Mouse (Mus musculus) liver, postnatal 0 days (tissue): Measurements from ENCODE around the gene Tox2. TPM values are rescaled to one million over a fixed set of nuclear protein-coding genes. Genes with fewer than 3 reads are reported as not detected.

ENCODE experiments used
- ATAC-seq: fragments of 200-750 bp; cut with Nextera tagmentation; 2 replicates; pipeline ENCODE4 v1.8.0; 2017; ENCODE audit warnings: mild to moderate bottlenecking, moderate library complexity
- DNase-seq: peaks from one replicate; pipeline ENCODE4 v3.0.0-alpha.2; 2016
- H3K27ac ChIP-seq: fragments of 300-500 bp; sonication (generic); 2 replicates; pipeline ENCODE4 v1.5.1; 2014; ENCODE audit warnings: antibody characterized with exemption, moderate library complexity, mild to moderate bottlenecking, low read depth
- H3K27me3 ChIP-seq: fragments of 300-500 bp; sonication (generic); 2 replicates; pipeline ENCODE4 v1.6.1; 2014; ENCODE audit warnings: low read length, control low read depth, mixed read lengths; ENCODE audit not compliant: insufficient read depth
- H3K36me3 ChIP-seq: fragments of 300-500 bp; sonication (generic); replicated peaks from 2 replicates; pipeline ENCODE4 v1.6.1; 2014; ENCODE audit warnings: mild to moderate bottlenecking, control low read depth, low read length, moderate library complexity, mixed read lengths; ENCODE audit not compliant: insufficient read depth
- H3K4me1 ChIP-seq: fragments of 300-500 bp; sonication (generic); 2 replicates; pipeline ENCODE4 v1.6.1; 2014; ENCODE audit warnings: antibody characterized with exemption, mild to moderate bottlenecking, control low read depth; ENCODE audit not compliant: insufficient read depth
- H3K4me2 ChIP-seq: fragments of 300-500 bp; sonication (generic); 2 replicates; pipeline ENCODE4 v1.6.1; 2014; ENCODE audit warnings: low read depth, mild to moderate bottlenecking, low read length, moderate library complexity, mixed read lengths
- H3K4me3 ChIP-seq: fragments of 300-500 bp; sonication (generic); 2 replicates; pipeline ENCODE4 v1.5.1; 2014; ENCODE audit warnings: low read depth, low read length
- H3K9ac ChIP-seq: fragments of 300-500 bp; sonication (generic); replicated peaks from 2 replicates; pipeline ENCODE4 v1.6.1; 2014; ENCODE audit warnings: mild to moderate bottlenecking, moderate library complexity
- H3K9me3 ChIP-seq: fragments of 300-500 bp; sonication (generic); 2 replicates; pipeline ENCODE4 v1.6.1; 2016; ENCODE audit warnings: mild to moderate bottlenecking, control low read depth, low read length, mixed read lengths
- CTCF ChIP-seq: sonication (generic); IDR thresholded peaks from 2 replicates; pipeline ENCODE4 v1.5.1; 2016; ENCODE audit warnings: antibody characterized with exemption, low read depth
- EP300 ChIP-seq: IDR thresholded peaks from 2 replicates; pipeline ENCODE4 v1.6.1; 2016; ENCODE audit warnings: antibody characterized with exemption, low read depth, mild to moderate bottlenecking
- WGBS: fragments of 180-500 bp; shearing (Covaris S2); extraction: QIAGEN DNeasy Blood & Tissue Kit; methylation state at CpG from one replicate; pipeline ENCODE4 v1.1.7; 2014; ENCODE audit not compliant: insufficient replicate concordance; 5-methylcytosine and 5-hydroxymethylcytosine counted together
- polyA plus RNA-seq: library from polyadenylated mRNA; unstranded; fragments of >200 nt; fragmentation: Nextera tagmentation; extraction: Ambion mirVana; gene quantifications from 2 replicates; pipeline ENCODE4 v1.2.1, GENCODE M21; 2015

Tox2 gene
- polyA plus RNA-seq, 1 experiment from 2014 or later: 0.38 TPM

DNA sequence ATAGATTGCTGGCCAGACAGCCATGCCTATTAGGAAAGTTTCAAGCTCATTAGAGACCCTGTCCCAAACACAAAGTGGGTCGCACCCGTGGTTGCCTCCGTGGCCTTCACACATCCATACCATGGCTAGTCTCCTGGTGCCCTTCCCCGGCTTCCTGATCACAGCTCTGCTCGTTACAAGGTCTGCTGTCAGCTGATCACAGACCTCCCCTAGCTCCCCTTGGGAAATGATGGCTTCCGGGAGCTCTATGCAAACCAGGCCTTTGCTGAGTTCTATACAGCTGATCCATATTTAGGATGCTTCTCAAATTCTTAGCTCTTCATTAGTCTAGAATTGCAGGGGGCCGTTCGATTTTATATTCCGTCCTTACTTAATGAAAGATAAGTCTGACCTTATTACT, 75.1 kb downstream of the Tox2 start:
- no peak overlapping the region for H3K4me2 ChIP-seq
- no peak overlapping the region for H3K9ac ChIP-seq
- H3K36me3 ChIP-seq: no peaks in the 10 kb centered on the region
- ATAC-seq (no peak), DNase-seq (no peak)
- H3K4me1 ChIP-seq: no peaks in the 10 kb centered on the region
- WGBS: 46% methylated on average over 9 of the region's 9 CpGs
- no peaks in the 10 kb centered on the region for H3K9me3 ChIP-seq
- H3K27me3 ChIP-seq: no peaks in the 10 kb centered on the region
- TF ChIP-seq CTCF (no peak), EP300 (no peak)
- H3K27ac ChIP-seq: no peak overlapping the region
- H3K4me3 ChIP-seq: no peak overlapping the region

DNA sequence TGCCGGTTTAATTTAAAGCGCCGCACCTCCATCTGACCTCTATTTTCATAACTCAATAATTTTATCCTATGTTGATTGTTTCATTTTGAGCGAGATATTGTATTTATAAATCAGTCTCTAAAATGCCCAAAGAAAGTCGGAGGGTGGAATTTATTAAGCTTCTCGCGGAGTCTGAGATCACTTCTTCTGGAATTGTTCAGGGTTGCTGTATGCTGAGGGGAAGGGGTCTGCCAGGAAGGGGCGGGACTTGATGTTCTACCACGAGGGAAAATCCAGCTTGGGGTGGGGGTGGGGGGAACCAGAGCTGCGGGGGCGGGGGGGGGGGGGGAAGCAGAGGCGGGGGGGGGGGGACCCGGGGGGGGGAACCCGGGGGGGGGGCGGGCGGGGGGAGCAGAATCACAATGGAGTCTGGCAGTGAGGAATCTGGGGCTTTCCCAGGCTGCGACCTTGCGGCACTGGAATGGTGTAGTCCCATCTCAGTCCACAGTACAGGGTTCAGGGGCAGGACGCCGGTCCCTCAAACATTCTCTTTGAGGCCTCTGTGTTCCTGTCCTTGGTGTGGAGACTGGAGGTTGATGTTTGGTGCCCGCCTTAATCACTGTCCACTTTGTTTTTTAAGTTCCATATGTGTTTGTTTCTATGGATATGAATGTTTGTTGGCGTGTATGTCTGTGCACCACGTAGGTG, 77.9 kb downstream of the Tox2 start:
- DNase-seq (no peak), ATAC-seq (0 out of 2 replicates have a peak, but pooled peaks have one; percentile 38)
- Histone ChIP-seq H3K9ac (no peak overlapping the region), H3K27ac (no peak overlapping the region), H3K4me2 (no peak overlapping the region), H3K4me1 (no peaks in the 10 kb centered on the region), H3K4me3 (no peak overlapping the region), H3K36me3 (no peaks in the 10 kb centered on the region), H3K27me3 (no peaks in the 10 kb centered on the region), H3K9me3 (no peaks in the 10 kb centered on the region)
- 55% methylated on average over 16 of the region's 23 CpGs for WGBS
- no peak for TF ChIP-seq EP300
- no peak for TF ChIP-seq CTCF

DNA sequence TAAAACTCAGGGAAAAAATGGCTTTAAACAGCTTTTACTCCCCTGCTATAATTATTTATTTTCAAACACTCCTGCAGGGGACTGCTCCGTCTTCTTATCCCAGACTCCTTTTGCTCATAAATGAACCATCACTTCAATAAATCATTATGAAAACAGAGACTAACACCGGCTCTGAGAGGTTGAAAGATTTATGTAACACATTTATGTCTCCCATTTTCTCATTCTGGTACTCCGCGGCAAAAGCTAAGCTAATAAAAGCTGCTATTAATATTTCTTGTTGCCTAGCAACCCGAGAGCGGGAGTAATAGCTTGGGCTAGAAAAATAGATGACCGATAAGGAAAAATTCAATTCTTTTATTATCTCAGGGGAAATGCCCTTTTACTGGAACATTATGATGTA, 81.9 kb downstream of the Tox2 start:
- no peak overlapping the region for H3K4me3 ChIP-seq
- DNase-seq (no peak), ATAC-seq (no peak)
- H3K27ac ChIP-seq: no peak overlapping the region
- no peak overlapping the region for H3K9ac ChIP-seq
- TF ChIP-seq CTCF: no peak
- no peak for TF ChIP-seq EP300
- H3K36me3 ChIP-seq: no peaks in the 10 kb centered on the region
- H3K4me1 ChIP-seq: no peaks in the 10 kb centered on the region
- H3K4me2 ChIP-seq: no peak overlapping the region
- H3K27me3 ChIP-seq: 0 out of 2 replicates have a peak, but pooled peaks cover 4% of the 10 kb centered on the region
- 53% methylated on average over 7 of the region's 7 CpGs for WGBS
- H3K9me3 ChIP-seq: no peaks in the 10 kb centered on the region

DNA sequence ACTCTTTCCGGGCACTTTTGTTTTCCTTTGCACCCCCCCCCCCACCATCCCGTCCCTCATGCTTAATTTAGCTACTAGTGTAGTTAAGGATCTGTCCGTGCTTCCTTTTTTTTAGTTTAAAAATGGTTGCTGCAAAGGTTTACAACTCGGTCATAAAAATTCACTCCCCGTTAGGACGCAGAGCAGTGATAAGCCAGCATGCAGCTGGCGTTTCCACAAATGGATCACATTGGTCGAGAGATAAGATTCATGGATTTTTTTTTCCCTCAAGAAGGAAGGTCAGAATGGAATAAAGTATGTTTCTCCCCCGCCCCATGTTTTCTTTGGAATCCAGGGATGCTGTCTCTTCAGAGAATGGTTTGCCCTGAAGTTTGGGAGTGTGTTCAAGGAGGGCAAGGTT, 82.4 kb downstream of the Tox2 start:
- H3K27ac ChIP-seq: no peak overlapping the region
- no peak for TF ChIP-seq EP300
- no peak for TF ChIP-seq CTCF
- no peak overlapping the region for H3K4me2 ChIP-seq
- WGBS: 28% methylated on average over 9 of the region's 9 CpGs
- no peaks in the 10 kb centered on the region for H3K36me3 ChIP-seq
- ATAC-seq: no peak
- no peak overlapping the region for H3K9ac ChIP-seq
- no peaks in the 10 kb centered on the region for H3K4me1 ChIP-seq
- no peaks in the 10 kb centered on the region for H3K9me3 ChIP-seq
- H3K4me3 ChIP-seq: no peak overlapping the region
- 0 out of 2 replicates have a peak, but pooled peaks cover 8% of the 10 kb centered on the region for H3K27me3 ChIP-seq
- no peak for DNase-seq

DNA sequence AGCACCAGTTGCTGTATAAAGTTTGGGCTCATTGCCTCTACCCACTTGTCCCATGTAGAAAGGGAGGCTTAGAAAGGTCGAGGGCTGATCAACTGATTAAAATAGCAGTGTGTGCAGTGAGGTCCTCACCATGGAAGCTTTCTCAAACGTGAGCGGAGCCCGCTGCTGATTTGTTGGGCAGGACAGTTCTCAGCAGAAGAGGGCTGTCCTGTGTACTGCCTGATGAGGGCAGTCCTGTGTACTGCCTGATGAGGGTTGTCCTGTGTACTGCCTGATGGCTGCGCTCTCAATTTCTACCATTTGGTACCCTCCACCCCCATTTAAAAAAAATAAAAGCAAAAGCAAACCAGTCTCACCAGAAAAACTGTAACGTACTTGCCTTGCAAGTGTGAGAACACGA, 82.8 kb downstream of the Tox2 start:
- no peak for TF ChIP-seq EP300
- 0 out of 2 replicates have a peak, but pooled peaks have one; percentile 6 for TF ChIP-seq CTCF
- 35% methylated on average over 7 of the region's 7 CpGs for WGBS
- peak; percentile 62; the same call in 1 of the 2 replicates for ATAC-seq
- Histone ChIP-seq H3K9me3 (no peaks in the 10 kb centered on the region), H3K27ac (no peak overlapping the region), H3K36me3 (no peaks in the 10 kb centered on the region), H3K27me3 (0 out of 2 replicates have a peak, but pooled peaks cover 8% of the 10 kb centered on the region), H3K4me1 (no peaks in the 10 kb centered on the region), H3K4me3 (no peak overlapping the region), H3K4me2 (no peak overlapping the region), H3K9ac (no peak overlapping the region)
- no peak for DNase-seq

DNA sequence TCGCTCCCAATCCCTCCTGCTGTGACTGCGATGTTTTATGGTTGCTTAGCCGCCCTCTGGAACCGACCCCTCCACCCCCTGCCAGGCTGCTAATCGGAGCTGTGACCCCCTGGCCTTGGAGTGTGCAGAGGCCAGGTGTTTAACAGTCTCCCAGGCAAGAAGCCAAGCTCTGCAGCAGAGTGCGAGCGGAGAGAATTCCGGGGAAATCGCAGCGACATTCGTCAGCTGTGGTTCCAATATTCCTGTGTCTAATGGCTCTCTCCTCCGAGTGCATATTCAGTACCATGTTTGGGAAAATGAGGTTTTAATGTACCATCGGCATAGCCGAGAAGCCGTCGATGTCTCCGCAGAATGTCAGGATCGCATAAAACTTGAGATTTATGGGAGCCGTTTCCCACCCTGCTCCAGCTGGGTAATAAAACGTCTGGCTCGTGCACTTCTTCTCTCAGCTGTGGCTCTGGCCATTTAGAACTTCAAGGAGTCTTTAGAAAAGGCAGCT, 86.0 kb downstream of the Tox2 start:
- no peak for DNase-seq
- WGBS: 14% methylated on average over 21 of the region's 21 CpGs
- Histone ChIP-seq H3K27ac (no peak overlapping the region), H3K36me3 (no peaks in the 10 kb centered on the region), H3K9ac (no peak overlapping the region), H3K4me2 (no peak overlapping the region), H3K27me3 (0 out of 2 replicates have a peak, but pooled peaks cover 8% of the 10 kb centered on the region), H3K4me3 (no peak overlapping the region), H3K4me1 (no peaks in the 10 kb centered on the region), H3K9me3 (no peaks in the 10 kb centered on the region)
- TF ChIP-seq EP300 (no peak), CTCF (no peak)
- no peak for ATAC-seq
